Mouse (Mus musculus): ENCODE data around the gene Rras2. TPM values are rescaled to one million over a fixed set of nuclear protein-coding genes. Genes with fewer than 3 reads are reported as not detected.

The Rras2 gene
- polyA plus RNA-seq, 1 experiment from 2014 or later = 22.8 TPM

GRCm38 (mm10) chr7:114083760-114084159, 33.8 kb downstream of the Rras2 start:
- Histone ChIP-seq H3K9ac (no peak overlapping the region), H3K9me3 (no peaks in the 10 kb centered on the region), H3K4me2 (no peak overlapping the region), H3K27ac (no peak overlapping the region), H3K4me1 (peaks cover 19% of the 10 kb centered on the region), H3K27me3 (no peaks in the 10 kb centered on the region), H3K36me3 (replicated peaks) (no peaks in the 10 kb centered on the region), H3K4me3 (replicated peaks) (no peak overlapping the region)
- no peak for ATAC-seq (ENCODE audit: low FRiP score)
- 76% methylated on average over 3 of the region's 3 CpGs for WGBS

GRCm38 (mm10) chr7:114083088-114083487, 34.5 kb downstream of the Rras2 start:
- Histone ChIP-seq H3K4me3 (replicated peaks) (no peak overlapping the region), H3K4me2 (no peak overlapping the region), H3K36me3 (replicated peaks) (no peaks in the 10 kb centered on the region), H3K4me1 (peaks cover 16% of the 10 kb centered on the region), H3K9me3 (no peaks in the 10 kb centered on the region), H3K9ac (no peak overlapping the region), H3K27ac (no peak overlapping the region), H3K27me3 (no peaks in the 10 kb centered on the region)
- 66% methylated on average over 2 of the region's 2 CpGs for WGBS
- no peak for ATAC-seq (ENCODE audit: low FRiP score)

GRCm38 (mm10) chr7:114081633-114082420, 35.8 kb downstream of the Rras2 start:
- Histone ChIP-seq H3K4me1 (peaks cover 5% of the 10 kb centered on the region; the same call in 1 of the 2 replicates), H3K9me3 (no peaks in the 10 kb centered on the region), H3K27me3 (no peaks in the 10 kb centered on the region), H3K4me2 (no peak overlapping the region), H3K4me3 (replicated peaks) (no peak overlapping the region), H3K36me3 (replicated peaks) (no peaks in the 10 kb centered on the region), H3K27ac (no peak overlapping the region), H3K9ac (no peak overlapping the region)
- WGBS = 85% methylated on average over 21 of the region's 21 CpGs
- ATAC-seq (ENCODE audit: low FRiP score) = no peak

- no peak overlapping the region for H3K27ac ChIP-seq
- no peaks in the 10 kb centered on the region for H3K4me1 ChIP-seq
- no peaks in the 10 kb centered on the region for H3K9me3 ChIP-seq
- 97% methylated on average over 5 of the region's 5 CpGs for WGBS
- no peaks in the 10 kb centered on the region for H3K36me3 ChIP-seq (replicated peaks)
- no peak overlapping the region for H3K9ac ChIP-seq
- no peaks in the 10 kb centered on the region for H3K27me3 ChIP-seq
- H3K4me3 ChIP-seq (replicated peaks) = no peak overlapping the region
- ATAC-seq (ENCODE audit: low FRiP score) = no peak
- H3K4me2 ChIP-seq = no peak overlapping the region
Measured at GRCm38 (mm10) chr7:114080250-114080649, 37.3 kb downstream of the Rras2 start.

GRCm38 (mm10) chr7:114079343-114079742, 38.2 kb downstream of the Rras2 start:
- H3K27me3 ChIP-seq = no peaks in the 10 kb centered on the region
- no peak overlapping the region for H3K27ac ChIP-seq
- no peaks in the 10 kb centered on the region for H3K4me1 ChIP-seq
- no peak overlapping the region for H3K4me3 ChIP-seq (replicated peaks)
- no peaks in the 10 kb centered on the region for H3K9me3 ChIP-seq
- no peak for ATAC-seq (ENCODE audit: low FRiP score)
- no peak overlapping the region for H3K4me2 ChIP-seq
- H3K9ac ChIP-seq = no peak overlapping the region
- no peaks in the 10 kb centered on the region for H3K36me3 ChIP-seq (replicated peaks)
- 97% methylated on average over 4 of the region's 4 CpGs for WGBS

- ATAC-seq (ENCODE audit: low FRiP score) = no peak
- peaks cover 9% of the 10 kb centered on the region for H3K4me1 ChIP-seq
- 71% methylated on average over 2 of the region's 2 CpGs for WGBS
- H3K27me3 ChIP-seq = no peaks in the 10 kb centered on the region
- no peaks in the 10 kb centered on the region for H3K36me3 ChIP-seq (replicated peaks)
- H3K9me3 ChIP-seq = no peaks in the 10 kb centered on the region
- H3K27ac ChIP-seq = no peak overlapping the region
- no peak overlapping the region for H3K4me3 ChIP-seq (replicated peaks)
- H3K9ac ChIP-seq = no peak overlapping the region
- no peak overlapping the region for H3K4me2 ChIP-seq
Measured at GRCm38 (mm10) chr7:114074595-114074994, 43.0 kb downstream of the Rras2 start.

- Histone ChIP-seq H3K4me3 (replicated peaks) (no peak overlapping the region), H3K27me3 (no peaks in the 10 kb centered on the region), H3K4me2 (no peak overlapping the region), H3K27ac (no peak overlapping the region), H3K4me1 (peaks cover 9% of the 10 kb centered on the region), H3K36me3 (replicated peaks) (no peaks in the 10 kb centered on the region), H3K9ac (no peak overlapping the region), H3K9me3 (no peaks in the 10 kb centered on the region)
- no peak for ATAC-seq (ENCODE audit: low FRiP score)
- 67% methylated on average over 7 of the region's 7 CpGs for WGBS
Measured at GRCm38 (mm10) chr7:114074133-114074532, 43.4 kb downstream of the Rras2 start.

GRCm38 (mm10) chr7:114071851-114072616, 45.5 kb downstream of the Rras2 start:
- H3K4me2 ChIP-seq = no peak overlapping the region
- H3K4me1 ChIP-seq = peaks cover 9% of the 10 kb centered on the region
- WGBS = 52% methylated on average over 13 of the region's 13 CpGs
- no peak overlapping the region for H3K4me3 ChIP-seq (replicated peaks)
- no peak overlapping the region for H3K27ac ChIP-seq
- H3K9ac ChIP-seq = no peak overlapping the region
- 0 out of 2 replicates have a peak, but pooled peaks have one; percentile 51 for ATAC-seq (ENCODE audit: low FRiP score)
- H3K27me3 ChIP-seq = no peaks in the 10 kb centered on the region
- no peaks in the 10 kb centered on the region for H3K36me3 ChIP-seq (replicated peaks)
- no peaks in the 10 kb centered on the region for H3K9me3 ChIP-seq

GRCm38 (mm10) chr7:114071395-114071794, 46.2 kb downstream of the Rras2 start:
- Histone ChIP-seq H3K27me3 (no peaks in the 10 kb centered on the region), H3K4me2 (no peak overlapping the region), H3K36me3 (replicated peaks) (no peaks in the 10 kb centered on the region), H3K27ac (no peak overlapping the region), H3K9ac (no peak overlapping the region), H3K9me3 (no peaks in the 10 kb centered on the region), H3K4me3 (replicated peaks) (no peak overlapping the region), H3K4me1 (peaks cover 15% of the 10 kb centered on the region)
- 69% methylated on average over 5 of the region's 5 CpGs for WGBS
- ATAC-seq (ENCODE audit: low FRiP score) = no peak

GRCm38 (mm10) chr7:114070458-114070840, 47.1 kb downstream of the Rras2 start:
- Histone ChIP-seq H3K27me3 (no peaks in the 10 kb centered on the region), H3K4me3 (replicated peaks) (no peak overlapping the region), H3K4me1 (peaks cover 24% of the 10 kb centered on the region), H3K9ac (no peak overlapping the region), H3K9me3 (no peaks in the 10 kb centered on the region), H3K27ac (no peak overlapping the region), H3K36me3 (replicated peaks) (no peaks in the 10 kb centered on the region), H3K4me2 (no peak overlapping the region)
- 80% methylated on average over 3 of the region's 3 CpGs for WGBS
- no peak for ATAC-seq (ENCODE audit: low FRiP score)

- Histone ChIP-seq H3K36me3 (replicated peaks) (no peaks in the 10 kb centered on the region), H3K4me2 (no peak overlapping the region), H3K4me3 (replicated peaks) (no peak overlapping the region), H3K27ac (no peak overlapping the region), H3K27me3 (no peaks in the 10 kb centered on the region), H3K9me3 (no peaks in the 10 kb centered on the region), H3K9ac (no peak overlapping the region), H3K4me1 (peaks cover 27% of the 10 kb centered on the region)
- WGBS = 87% methylated on average over 11 of the region's 11 CpGs
- ATAC-seq (ENCODE audit: low FRiP score) = no peak
Measured at GRCm38 (mm10) chr7:114069726-114070457, 47.7 kb downstream of the Rras2 start.

GRCm38 (mm10) chr7:114068956-114069533, 48.5 kb downstream of the Rras2 start:
- no peak for ATAC-seq (ENCODE audit: low FRiP score)
- Histone ChIP-seq H3K4me2 (no peak overlapping the region), H3K36me3 (replicated peaks) (no peaks in the 10 kb centered on the region), H3K9me3 (no peaks in the 10 kb centered on the region), H3K4me3 (replicated peaks) (no peak overlapping the region), H3K27me3 (no peaks in the 10 kb centered on the region), H3K4me1 (peaks cover 27% of the 10 kb centered on the region), H3K27ac (no peak overlapping the region), H3K9ac (no peak overlapping the region)
- WGBS = 85% methylated on average over 11 of the region's 11 CpGs
